In genomic region chr6:13224596-13225227, GRCm38 (mm10) we compare ENCODE assay signal across 8 mouse cellular contexts. TPM values are rescaled to one million over a fixed set of nuclear protein-coding genes. Genes with fewer than 3 reads are reported as not detected.
A peak's percentile ranks its signal among the peaks of the same experiment; 100 is the strongest.
DNase-seq lines count a peak whose midpoint lies in the region; ATAC-seq and TF ChIP-seq lines count a peak whose summit lies in the region.

Gene Vwde, minus strand, starts transcription at chr6:13224965.

- no peak within 1 kb of the TSS for H3K9ac ChIP-seq in liver, postnatal 0 days (replicated peaks)

- no peak for TF ChIP-seq EP300 in liver, postnatal 0 days (IDR thresholded peaks at IDR 0.05; ENCODE audit: low read depth)

- H3K27ac ChIP-seq in hindbrain, embryonic 10.5 days: no peak within 1 kb of the TSS
- no peak within 1 kb of the TSS for H3K27ac ChIP-seq in liver, postnatal 0 days (ENCODE audit: low read depth)

- H3K4me1 ChIP-seq in E14TG2a.4 (replicated peaks; ENCODE audit: low read depth, low read length): no peaks in the 10 kb centered on the region
- peaks cover 8% of the 10 kb centered on the region; the same call in 1 of the 2 replicates for H3K4me1 ChIP-seq in hindbrain, embryonic 10.5 days (replicated peaks)
- H3K4me1 ChIP-seq in liver, postnatal 0 days (ENCODE audit: insufficient read depth): no peaks in the 10 kb centered on the region

- peak within 1 kb of the TSS; percentile 48 for H3K4me3 ChIP-seq in E14TG2a.4 (replicated peaks; ENCODE audit: low read length)
- peak within 1 kb of the TSS; percentile 43 for H3K4me3 ChIP-seq in hindbrain, embryonic 10.5 days
- no peak within 1 kb of the TSS for H3K4me3 ChIP-seq in liver, postnatal 0 days (ENCODE audit: low read depth, low read length)

- H3K36me3 ChIP-seq in E14TG2a.4 (ENCODE audit: insufficient read depth, low read length): no peaks in the 10 kb centered on the region
- H3K36me3 ChIP-seq in hindbrain, embryonic 10.5 days: no peaks in the 10 kb centered on the region
- H3K36me3 ChIP-seq in liver, postnatal 0 days (replicated peaks; ENCODE audit: insufficient read depth, low read length): no peaks in the 10 kb centered on the region

- DNase-seq in adrenal gland, postnatal 36 days: peak; percentile 0 to 2
- DNase-seq in adrenal gland, adult 18-20 months (ENCODE audit: low spot score in 2 of 2): no peak
- peak; percentile 13 for DNase-seq in hindbrain, embryonic 10.5 days (ENCODE audit: low spot score)
- no peak for DNase-seq in liver, postnatal 0 days
- DNase-seq in urinary bladder, postnatal 25 days (ENCODE audit: low spot score): no peak
- no peak for DNase-seq in left cerebral cortex, adult 9 months (ENCODE audit: low spot score in 2 of 2)
- no peak for DNase-seq in lung, postnatal 14 days

- ATAC-seq in liver, postnatal 0 days: no peak

- WGBS in hindbrain, embryonic 10.5 days: 23% methylated on average over 15 of the region's 15 CpGs
- whole genome bisulfite sequencing in liver, postnatal 0 days (ENCODE audit: insufficient replicate concordance): 27% methylated on average over 15 of the region's 15 CpGs

- H3K27me3 ChIP-seq in E14TG2a.4 (ENCODE audit: insufficient read depth, low read length): no peaks in the 10 kb centered on the region
- H3K27me3 ChIP-seq in hindbrain, embryonic 10.5 days (ENCODE audit: insufficient read depth, poor library complexity, severe bottlenecking): no peaks in the 10 kb centered on the region
- H3K27me3 ChIP-seq in liver, postnatal 0 days (ENCODE audit: insufficient read depth, low read length): no peaks in the 10 kb centered on the region

- H3K4me2 ChIP-seq in liver, postnatal 0 days (ENCODE audit: low read depth, low read length): peak within 1 kb of the TSS; percentile 35; the same call in 1 of the 2 replicates

- no peaks in the 10 kb centered on the region for H3K9me3 ChIP-seq in E14TG2a.4 (ENCODE audit: low read length)
- H3K9me3 ChIP-seq in hindbrain, embryonic 10.5 days: no peaks in the 10 kb centered on the region
- no peaks in the 10 kb centered on the region for H3K9me3 ChIP-seq in liver, postnatal 0 days (ENCODE audit: low read length)

- TF ChIP-seq CTCF in E14TG2a.4 (conservative IDR thresholded peaks at IDR 0.05; ENCODE audit: low read length): no peak
- no peak for TF ChIP-seq CTCF in liver, postnatal 0 days (IDR thresholded peaks at IDR 0.05; ENCODE audit: low read depth)

RNA-seq across cellular contexts. Expression of gene Vwde, which starts in this region (rescaled TPM):
- total RNA-seq in adrenal gland, postnatal 36 days (2021): not detected
- not detected for total RNA-seq in adrenal gland, adult 18-20 months (2021)
- 0.08 TPM in 1 of 2 replicates, not detected in the other for polyA plus RNA-seq in hindbrain, embryonic 10.5 days (2016; fragmentation: Nextera tagmentation; extraction: Ambion mirVana)
- not detected in 2 replicates for polyA plus RNA-seq in liver, postnatal 0 days (2015; fragmentation: Nextera tagmentation; extraction: Ambion mirVana)

Comparison
In these comparisons a context has a peak if more than half of its experiments do, and no peak if none do; other contexts are left out.
1. Peak in DNase-seq in adrenal gland, postnatal 36 days; RNA of the gene not detected or under 1 TPM.
2. Peak in DNase-seq and H3K4me3 ChIP-seq in hindbrain, embryonic 10.5 days; RNA of the gene not detected or under 1 TPM.